Mouse (Mus musculus) heart, postnatal 0 days (tissue): ENCODE data around the gene Fbxo10. TPM values are rescaled to one million over a fixed set of nuclear protein-coding genes. Genes with fewer than 3 reads are reported as not detected.
"Not testable (repeated sequence)": the region's sequence is repeated elsewhere in the genome, so short reads cannot be mapped to it uniquely, and the experiment has no call there.

Experiments used
- ATAC-seq: fragments of 200-750 bp; cut with Nextera tagmentation; 2 replicates; pipeline ENCODE4 v1.8.0; 2017; ENCODE audit warnings: low read depth, moderate number of reproducible peaks, moderate library complexity; ENCODE audit not compliant: insufficient read depth
- DNase-seq: peaks from one replicate; pipeline ENCODE4 v3.0.0-alpha.2; 2016; ENCODE audit warnings: low spot score
- H3K27ac ChIP-seq: fragments of 300-500 bp; sonication (generic); 2 replicates; pipeline ENCODE4 v1.5.1; 2014; ENCODE audit warnings: low read depth, mild to moderate bottlenecking
- H3K27me3 ChIP-seq: fragments of 300-500 bp; sonication (generic); 2 replicates; pipeline ENCODE4 v1.6.1; 2014; ENCODE audit warnings: low read length, mixed read lengths; ENCODE audit not compliant: control insufficient read depth, insufficient read depth
- H3K36me3 ChIP-seq: fragments of 300-500 bp; sonication (generic); replicated peaks from 2 replicates; pipeline ENCODE4 v1.6.1; 2014; ENCODE audit warnings: low read length, mixed read lengths; ENCODE audit not compliant: control insufficient read depth, insufficient read depth
- H3K4me1 ChIP-seq: fragments of 300-500 bp; sonication (generic); 2 replicates; pipeline ENCODE4 v1.6.1; 2014; ENCODE audit warnings: antibody characterized with exemption; ENCODE audit not compliant: control insufficient read depth, insufficient read depth
- H3K4me2 ChIP-seq: fragments of 300-500 bp; sonication (generic); 2 replicates; pipeline ENCODE4 v1.6.1; 2014; ENCODE audit warnings: low read depth, mild to moderate bottlenecking, low read length, moderate library complexity
- H3K4me3 ChIP-seq: fragments of 300-500 bp; sonication (generic); 2 replicates; pipeline ENCODE4 v1.5.1; 2014; ENCODE audit warnings: low read depth, low read length
- H3K9ac ChIP-seq: fragments of 300-500 bp; sonication (generic); replicated peaks from 2 replicates; pipeline ENCODE4 v1.6.1; 2014; ENCODE audit warnings: low read depth, low read length, mixed read lengths
- H3K9me3 ChIP-seq: fragments of 300-500 bp; sonication (generic); replicated peaks from 2 replicates; pipeline ENCODE4 v1.6.1; 2016; ENCODE audit warnings: low read length; ENCODE audit not compliant: control insufficient read depth
- CTCF ChIP-seq: IDR thresholded peaks from 2 replicates; pipeline ENCODE4 v1.5.1; 2016; ENCODE audit warnings: antibody characterized with exemption, control low read depth, low read depth
- EP300 ChIP-seq: IDR thresholded peaks from 2 replicates; pipeline ENCODE4 v1.6.1; 2016; ENCODE audit warnings: antibody characterized with exemption, low read depth
- WGBS: fragments of 180-500 bp; shearing (Covaris S2); extraction: QIAGEN DNeasy Blood & Tissue Kit; methylation state at CpG from one replicate; pipeline ENCODE4 v1.1.7; 2014; 5-methylcytosine and 5-hydroxymethylcytosine counted together
- polyA plus RNA-seq: library from polyadenylated mRNA; unstranded; fragments of >200 nt; fragmentation: Nextera tagmentation; extraction: Ambion mirVana; gene quantifications from 2 replicates; pipeline ENCODE4 v1.2.1, GENCODE M21; 2015
- total RNA-seq: library from RNA; depleted of rRNA; stranded (reverse); fragments of >200 nt; gene quantifications from 2 replicates; pipeline ENCODE4 v1.2.3, GENCODE M21; 2014; ENCODE audit warnings: low replicate concordance

The Fbxo10 gene
- total and polyA plus RNA-seq, 2 experiments from 2014 or later, result 11.9 to 23.0 TPM

DNA sequence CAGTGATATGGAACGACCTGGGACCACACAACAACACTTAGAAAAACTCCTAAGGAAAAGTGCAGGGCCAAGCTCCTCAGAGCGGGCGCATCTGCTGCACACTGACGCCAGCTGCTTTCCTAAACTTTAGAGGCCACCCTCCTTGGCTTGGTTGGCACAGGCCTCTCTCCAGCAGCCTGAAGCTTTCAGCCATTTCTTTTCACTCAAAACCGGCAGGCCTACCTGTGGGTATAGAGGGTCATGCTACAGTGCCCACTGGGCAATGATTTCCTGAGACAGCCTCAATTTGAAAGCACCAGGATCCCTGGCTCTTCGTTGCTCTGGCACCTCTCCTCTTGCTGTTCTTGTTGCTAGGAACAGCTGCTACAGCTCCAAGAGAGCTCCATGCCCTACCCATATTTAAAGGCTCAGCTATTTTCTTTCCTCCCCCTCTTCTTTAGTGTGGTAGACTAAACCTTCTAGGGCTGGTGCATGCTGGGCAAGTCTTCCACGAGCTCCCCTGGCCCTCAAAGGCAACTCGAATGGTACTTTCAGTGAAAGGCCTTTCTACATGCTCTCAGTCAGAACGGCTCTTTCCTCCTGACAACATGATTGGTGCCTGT lies 37.0 kb downstream of the Fbxo10 start:
- no peak overlapping the region for H3K4me2 ChIP-seq
- peak overlapping the region; percentile 95 for H3K27ac ChIP-seq
- H3K27me3 ChIP-seq, result no peaks in the 10 kb centered on the region
- ATAC-seq (no peak), DNase-seq (no peak)
- WGBS, result 73% methylated on average over 9 of the region's 9 CpGs
- TF ChIP-seq EP300 (no peak), CTCF (no peak)
- no peak overlapping the region for H3K4me3 ChIP-seq
- no peak overlapping the region for H3K9ac ChIP-seq
- H3K4me1 ChIP-seq, result peaks cover 11% of the 10 kb centered on the region
- peaks cover 36% of the 10 kb centered on the region for H3K36me3 ChIP-seq
- H3K9me3 ChIP-seq, result no peaks in the 10 kb centered on the region

- Histone ChIP-seq H3K4me1 (peaks cover 11% of the 10 kb centered on the region), H3K4me2 (no peak overlapping the region), H3K36me3 (peaks cover 42% of the 10 kb centered on the region), H3K27me3 (no peaks in the 10 kb centered on the region), H3K4me3 (no peak overlapping the region), H3K27ac (peak overlapping the region; percentile 95), H3K9me3 (no peaks in the 10 kb centered on the region), H3K9ac (0 out of 2 replicates have a peak overlapping the region, but pooled peaks have one; percentile 11)
- WGBS, result 51% methylated on average over 5 of the region's 5 CpGs
- 0 out of 2 replicates have a peak, but pooled peaks have one; percentile 57 for TF ChIP-seq EP300
- no peak for TF ChIP-seq CTCF
- ATAC-seq (peak; percentile 88), DNase-seq (peak; percentile 88)
Measured at GRCm38 (mm10) chr4:45046679-45047078, 37.7 kb downstream of the Fbxo10 start.

GRCm38 (mm10) chr4:45040795-45041194 lies 43.6 kb downstream of the Fbxo10 start:
- H3K36me3 ChIP-seq, result peaks cover 50% of the 10 kb centered on the region
- no peak for TF ChIP-seq CTCF
- TF ChIP-seq EP300, result no peak

GRCm38 (mm10) chr4:45039546-45039945 lies 44.9 kb downstream of the Fbxo10 start:
- not testable (repeated sequence) for DNase-seq, H3K4me3 ChIP-seq, H3K27me3 ChIP-seq, H3K4me2 ChIP-seq, H3K9ac ChIP-seq, H3K4me1 ChIP-seq, H3K9me3 ChIP-seq, H3K27ac ChIP-seq, ATAC-seq
- H3K36me3 ChIP-seq, result peaks cover 45% of the 10 kb centered on the region
- 94% methylated on average over 7 of the region's 7 CpGs for WGBS

More at GRCm38 (mm10) chr4:45040795-45041194, 43.6 kb downstream of the Fbxo10 start:
- Histone ChIP-seq H3K9me3 (no peaks in the 10 kb centered on the region), H3K4me3 (no peak overlapping the region), H3K27me3 (no peaks in the 10 kb centered on the region), H3K27ac (no peak overlapping the region), H3K9ac (no peak overlapping the region), H3K4me2 (no peak overlapping the region), H3K4me1 (peaks cover 7% of the 10 kb centered on the region)
- no peak for DNase-seq
- ATAC-seq, result no peak
- 73% methylated on average over 7 of the region's 7 CpGs for WGBS

- not testable (repeated sequence) for H3K9ac ChIP-seq, H3K4me2 ChIP-seq, H3K27me3 ChIP-seq, DNase-seq, H3K4me3 ChIP-seq, H3K9me3 ChIP-seq, ATAC-seq, H3K4me1 ChIP-seq
- peak; percentile 37 for TF ChIP-seq CTCF
- WGBS, result 38% methylated on average over 8 of the region's 8 CpGs
- peak overlapping the region; percentile 97 for H3K27ac ChIP-seq
- peaks cover 45% of the 10 kb centered on the region for H3K36me3 ChIP-seq
Measured at GRCm38 (mm10) chr4:45038879-45039278, 45.5 kb downstream of the Fbxo10 start.
